Mouse (Mus musculus) E14TG2a.4 (cell line): ENCODE measurements around the gene Lig3.

ENCODE experiments used
- CTCF ChIP-seq: conservative IDR thresholded peaks from 2 replicates; pipeline ENCODE4 v1.5.1; 2014; ENCODE audit warnings: low read length
- POU5F1 ChIP-seq: IDR thresholded peaks from 2 replicates; pipeline ENCODE4 v1.6.1; 2014; ENCODE audit warnings: low read length, borderline replicate concordance

DNA sequence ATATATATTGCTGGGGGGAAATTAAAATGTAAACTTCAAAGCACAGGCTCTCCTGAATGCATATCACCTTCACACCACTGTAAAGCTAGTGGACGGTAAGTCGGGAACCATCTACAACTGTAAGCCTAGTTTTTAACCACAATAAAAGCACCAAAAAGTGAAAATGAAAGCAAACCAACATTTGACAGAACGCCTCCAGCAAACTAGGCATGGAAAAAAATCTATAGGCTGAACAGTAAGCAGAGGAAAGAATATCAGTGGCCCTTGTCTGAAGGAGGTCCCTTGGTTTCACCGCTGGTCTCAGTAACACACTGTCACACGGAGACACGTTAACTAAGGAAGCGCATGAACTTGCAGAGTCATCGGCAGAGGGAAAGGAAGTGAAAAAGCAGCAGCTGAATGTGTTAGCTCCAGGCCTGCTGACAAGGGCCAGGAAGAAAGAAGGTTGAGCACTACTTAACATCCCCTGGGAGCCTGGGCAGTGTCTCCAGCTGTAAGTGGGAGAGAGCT lies 34.0 kb upstream of the Lig3 start:
- no peak for TF ChIP-seq CTCF
- TF ChIP-seq POU5F1 = no peak
